Mouse (Mus musculus): ENCODE measurements around the gene Hemk1. TPM values are rescaled to one million over a fixed set of nuclear protein-coding genes. Genes with fewer than 3 reads are reported as not detected.

Hemk1 gene
- total RNA-seq, 2 experiments from 2014 or later = 15.9 to 18.1 TPM

DNA sequence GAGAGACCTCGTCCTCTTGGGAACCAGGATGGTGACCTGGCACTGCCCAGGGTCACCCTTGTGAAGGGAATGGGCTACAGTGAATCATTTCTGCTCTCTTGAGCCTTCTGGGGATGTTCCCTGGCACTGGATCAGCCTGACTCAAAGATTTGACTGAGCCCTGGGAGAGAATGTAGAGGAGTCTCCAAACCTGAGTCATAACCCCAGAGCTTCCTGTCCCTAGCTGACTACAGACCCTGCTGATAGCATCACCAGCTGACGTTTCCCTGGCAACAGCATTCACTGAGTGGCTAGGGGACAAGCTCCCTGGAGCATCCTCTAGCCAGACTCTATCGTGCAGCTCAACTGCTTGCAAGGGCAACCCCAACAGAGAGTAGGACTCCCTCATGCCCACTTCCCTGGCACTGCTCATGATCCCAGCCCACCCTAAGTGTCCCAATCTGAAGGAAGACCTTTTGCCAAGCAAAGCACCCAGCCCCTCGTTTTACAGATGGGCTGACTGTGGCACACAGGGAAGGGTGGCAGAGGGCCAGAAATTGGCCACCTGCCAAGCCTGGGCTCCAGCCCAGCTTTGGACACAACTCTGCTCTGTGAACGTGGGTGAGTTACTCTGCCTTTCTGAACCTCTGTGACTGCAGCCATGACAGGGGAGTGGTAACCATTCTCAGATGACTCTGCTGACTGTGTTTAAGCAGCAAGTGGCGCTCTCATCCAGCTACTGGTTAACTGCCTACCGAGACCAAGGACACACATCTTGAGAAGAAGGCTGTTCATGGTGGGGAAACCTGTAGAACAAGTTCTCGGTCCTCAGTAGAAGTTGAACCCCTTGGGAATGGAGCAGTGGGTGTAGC is 59.4 kb downstream of the Hemk1 start:
- peak; percentile 85 for DNase-seq
- intact Hi-C loops (cut with DNase I) = loop anchor here (5.0 kb wide), 1 partner anchor 376 kb away; no protein-coding TSS in a partner anchor

GRCm38 (mm10) chr9:107278126-107278525 is 60.0 kb downstream of the Hemk1 start:
- intact Hi-C loops (cut with DNase I) = loop anchor here (5.0 kb wide), 1 partner anchor 376 kb away; no protein-coding TSS in a partner anchor
- peak; percentile 35 for DNase-seq

GRCm38 (mm10) chr9:107277603-107278002 is 60.5 kb downstream of the Hemk1 start:
- intact Hi-C loops (cut with DNase I) = loop anchor here (5.0 kb wide), 1 partner anchor 375 kb away; no protein-coding TSS in a partner anchor
- DNase-seq = no peak

Other genes with a start within 250 kb of the Hemk1 start
- gene Dock3, start 106.4 kb downstream of the Hemk1 start, total RNA-seq (2021) = 100 to 1,000 TPM; 159 to 181 TPM
- 1 to 10 TPM; 3.3 to 4.8 TPM for gene Mapkapk3, start 48.5 kb downstream of the Hemk1 start, total RNA-seq (2021)
- 10 to 100 TPM; 16.4 to 17.5 TPM for gene Cish, start 42.3 kb downstream of the Hemk1 start, total RNA-seq (2021)
- gene 6430571L13Rik, start 2.3 kb upstream of the Hemk1 start, total RNA-seq (2021) = 1 to 10 TPM; 5.3 to 5.4 TPM
- 10 to 100 TPM; 31.9 to 50.0 TPM for gene Cacna2d2, start 61.3 kb upstream of the Hemk1 start, total RNA-seq (2021)
- gene Tmem115, start 195.6 kb upstream of the Hemk1 start, total RNA-seq (2021) = 10 to 100 TPM; 29.4 to 30.4 TPM
- gene Cyb561d2, start 203.8 kb upstream of the Hemk1 start, total RNA-seq (2021) = 10 to 100 TPM; 25.6 to 28.4 TPM
- 10 to 100 TPM; 35.2 to 38.5 TPM for gene Nprl2, start 203.9 kb upstream of the Hemk1 start, total RNA-seq (2021)
- 1 to 10 TPM; 3.9 to 4.7 TPM for gene Zmynd10, start 208.9 kb upstream of the Hemk1 start, total RNA-seq (2021)
- 10 to 100 TPM; 24.9 to 25.4 TPM for gene Rassf1, start 213.2 kb upstream of the Hemk1 start, total RNA-seq (2021)
- gene Tusc2, start 224.9 kb upstream of the Hemk1 start, total RNA-seq (2021) = 10 to 100 TPM; 65.4 to 66.9 TPM
- 10 to 100 TPM; 20.8 to 28.4 TPM for gene Hyal2, start 229.6 kb upstream of the Hemk1 start, total RNA-seq (2021)
- gene Hyal1, start 238.6 kb upstream of the Hemk1 start, total RNA-seq (2021) = 1 to 10 TPM; 3.8 to 4.1 TPM
- 10 to 100 TPM; 11.9 to 13.0 TPM for gene Naa80, start 240.5 kb upstream of the Hemk1 start, total RNA-seq (2021)
- 1 to 10 TPM; 1.5 to 2.1 TPM for gene Hyal3, start 242.5 kb upstream of the Hemk1 start, total RNA-seq (2021)
- gene Ifrd2, start 249.3 kb upstream of the Hemk1 start, total RNA-seq (2021) = 10 to 100 TPM; 12.5 to 14.5 TPM

Measured in left cerebral cortex, postnatal 4 days (tissue).